Mouse (Mus musculus): ENCODE results near the gene Xpr1.

Gene Xpr1

DNA sequence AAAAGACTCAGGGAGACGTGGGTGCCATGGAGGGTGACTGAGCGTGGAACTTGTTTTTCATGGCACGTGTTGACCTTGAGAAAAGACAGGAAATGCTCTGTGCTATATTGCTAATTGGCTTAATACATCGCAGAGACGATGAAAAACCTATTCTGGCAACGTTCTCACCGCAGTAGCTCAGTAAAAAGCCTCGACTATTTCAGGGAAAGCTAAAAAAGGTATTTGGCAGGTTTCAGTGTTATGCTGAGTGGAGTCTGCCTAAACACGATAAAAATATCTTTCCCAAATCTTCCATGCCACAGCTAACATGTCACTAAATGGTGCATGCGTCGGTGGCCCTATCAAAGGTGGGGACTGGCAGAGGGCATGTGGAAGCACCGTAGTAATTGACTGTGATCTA lies 164.1 kb downstream of the Xpr1 start:
- DNase-seq (ENCODE audit: low read depth, low spot score) = no peak

DNA sequence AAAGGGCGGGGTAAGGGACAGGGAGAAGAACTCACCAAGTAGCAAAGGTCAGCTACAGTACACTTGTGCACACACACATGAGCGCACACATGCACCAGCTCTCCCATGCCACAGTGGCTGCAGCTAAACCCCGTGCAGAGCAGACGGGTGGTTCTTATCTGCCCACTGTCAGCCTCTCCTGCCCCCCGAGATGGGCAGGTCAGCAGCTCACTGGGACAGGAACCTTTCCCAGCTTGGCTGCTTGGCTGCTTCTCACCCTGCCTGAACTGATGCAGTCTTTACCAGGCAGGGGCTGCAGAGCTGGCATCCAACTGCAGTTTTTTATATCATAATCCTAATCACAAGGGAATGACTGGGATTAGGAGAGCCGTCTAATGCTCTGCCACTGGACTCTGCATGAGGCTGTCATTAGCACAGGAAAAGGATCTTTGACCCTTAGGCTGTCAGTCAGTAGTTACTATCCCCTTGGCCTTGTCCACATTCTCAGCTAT lies 164.5 kb downstream of the Xpr1 start:
- DNase-seq (ENCODE audit: low read depth, low spot score) = no peak

GRCm38 (mm10) chr1:155251596-155251995 lies 165.6 kb downstream of the Xpr1 start:
- no peak for DNase-seq (ENCODE audit: low read depth, low spot score)

DNA sequence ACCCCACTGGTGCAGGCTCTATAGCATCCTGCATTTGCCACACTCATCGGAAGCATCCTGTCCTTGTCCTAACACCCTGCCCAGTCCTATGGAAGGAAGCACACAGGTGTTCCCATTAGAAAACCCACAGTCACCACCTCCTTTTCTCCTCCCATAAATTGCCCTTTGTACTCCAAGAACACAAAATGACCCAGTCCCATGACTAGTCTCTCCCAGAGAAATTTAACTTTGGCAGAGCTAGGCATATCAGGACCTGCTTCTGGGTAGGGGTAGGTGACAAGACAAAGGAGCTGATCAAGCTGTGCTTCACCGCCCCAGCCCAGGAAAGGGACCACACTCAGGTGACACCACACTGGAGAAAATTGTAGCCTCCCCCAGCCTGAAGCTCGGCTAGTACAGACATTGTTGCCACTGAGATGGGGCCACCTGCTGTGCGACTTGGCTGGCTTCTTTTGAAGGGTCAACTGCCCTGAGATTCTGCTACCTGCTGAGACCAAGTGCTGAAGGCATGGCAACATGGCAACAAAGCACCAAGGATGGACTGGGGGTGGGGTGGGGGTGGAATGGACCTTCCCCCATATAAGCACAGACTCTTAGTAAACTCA lies 166.6 kb downstream of the Xpr1 start:
- DNase-seq (ENCODE audit: low read depth, low spot score) = no peak

GRCm38 (mm10) chr1:155249896-155250295 lies 167.3 kb downstream of the Xpr1 start:
- DNase-seq (ENCODE audit: low read depth, low spot score) = no peak

- DNase-seq (ENCODE audit: low read depth, low spot score) = no peak
Observed at GRCm38 (mm10) chr1:155248041-155248440, 169.2 kb downstream of the Xpr1 start.

- no peak for DNase-seq (ENCODE audit: low read depth, low spot score)
Observed at GRCm38 (mm10) chr1:155247441-155247840, 169.8 kb downstream of the Xpr1 start.

DNA sequence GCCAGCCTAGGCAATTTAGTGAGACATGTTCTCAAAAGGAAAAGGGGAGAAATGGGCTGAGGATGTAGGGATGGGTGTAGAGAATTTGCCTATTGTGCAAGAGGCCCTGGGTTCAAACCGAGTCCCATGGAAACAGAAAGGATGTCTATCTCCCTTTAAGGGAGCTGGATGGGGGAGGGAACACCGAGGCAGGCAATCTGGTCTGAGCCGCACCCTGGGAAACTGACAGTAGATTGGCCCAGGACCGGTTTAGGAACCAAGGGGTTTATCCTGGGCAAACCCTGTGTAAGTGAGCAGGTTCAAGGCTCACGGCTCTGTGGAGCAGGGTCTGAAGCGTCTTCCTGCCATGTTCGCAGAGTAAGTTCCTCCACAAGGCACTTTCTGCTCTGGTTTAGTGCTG lies 171.7 kb downstream of the Xpr1 start:
- no peak for DNase-seq (ENCODE audit: low read depth, low spot score)

GRCm38 (mm10) chr1:155244771-155245211 lies 172.4 kb downstream of the Xpr1 start:
- DNase-seq (ENCODE audit: low read depth, low spot score) = no peak

- no peak for DNase-seq (ENCODE audit: low read depth, low spot score)
Observed at GRCm38 (mm10) chr1:155243797-155244770, 173.1 kb downstream of the Xpr1 start, which contains the start of gene BC034090. BC034090 (minus strand) TSS chr1:155244444.

DNA sequence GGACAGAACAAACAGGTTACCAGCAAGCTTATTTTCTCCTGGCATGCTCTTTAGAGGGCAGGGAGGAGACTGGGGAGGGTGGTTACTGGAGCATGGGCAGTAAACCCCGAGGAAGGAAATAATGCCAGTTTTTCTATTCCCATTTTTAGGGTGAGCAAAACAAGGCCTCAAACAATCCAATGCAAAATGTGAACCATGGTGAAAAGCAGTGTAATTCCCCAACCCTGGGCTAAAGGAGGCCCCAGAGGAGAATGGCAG lies 174.8 kb downstream of the Xpr1 start:
- no peak for DNase-seq (ENCODE audit: low read depth, low spot score)

GRCm38 (mm10) chr1:155241701-155242487 lies 175.3 kb downstream of the Xpr1 start:
- DNase-seq (ENCODE audit: low read depth, low spot score) = no peak

DNA sequence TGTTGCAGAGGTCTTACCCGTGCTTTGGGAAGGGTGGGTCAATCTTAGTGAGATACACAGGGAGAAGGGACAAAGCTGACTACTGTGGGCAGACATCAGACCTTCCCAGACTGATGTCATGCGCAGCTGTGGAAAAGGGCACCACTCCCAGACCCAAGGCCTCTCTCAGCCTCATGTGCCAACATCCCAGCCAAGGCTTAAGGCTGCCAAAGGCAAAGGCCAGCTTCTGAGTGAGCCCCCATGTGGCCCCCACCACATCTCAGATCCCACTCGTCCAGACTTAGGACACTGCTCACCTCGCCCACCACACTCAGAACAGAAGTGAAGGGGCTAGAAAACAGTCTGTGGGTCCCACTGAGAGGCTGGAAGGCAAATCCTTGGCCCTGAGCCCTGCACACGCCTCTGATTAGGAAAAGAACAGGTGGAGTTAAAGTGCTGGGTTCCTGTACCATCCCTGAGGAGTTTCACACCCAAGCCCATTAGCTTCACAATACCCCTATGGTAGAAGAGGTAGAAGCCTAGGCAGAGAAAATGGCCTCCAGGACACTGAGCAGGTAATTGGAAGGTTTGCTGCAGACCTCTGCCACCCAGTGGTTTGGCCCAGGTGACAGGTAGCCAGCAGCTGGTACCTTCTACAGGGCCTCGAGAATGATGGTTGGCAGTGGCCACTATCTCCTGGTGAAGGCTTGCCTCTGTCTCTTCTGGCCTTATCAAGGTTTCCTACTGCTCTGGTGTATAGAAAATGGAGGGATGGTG lies 177.1 kb downstream of the Xpr1 start:
- DNase-seq (ENCODE audit: low read depth, low spot score) = peak; percentile 48

GRCm38 (mm10) chr1:155239169-155239568 lies 178.0 kb downstream of the Xpr1 start:
- DNase-seq (ENCODE audit: low read depth, low spot score) = no peak

DNA sequence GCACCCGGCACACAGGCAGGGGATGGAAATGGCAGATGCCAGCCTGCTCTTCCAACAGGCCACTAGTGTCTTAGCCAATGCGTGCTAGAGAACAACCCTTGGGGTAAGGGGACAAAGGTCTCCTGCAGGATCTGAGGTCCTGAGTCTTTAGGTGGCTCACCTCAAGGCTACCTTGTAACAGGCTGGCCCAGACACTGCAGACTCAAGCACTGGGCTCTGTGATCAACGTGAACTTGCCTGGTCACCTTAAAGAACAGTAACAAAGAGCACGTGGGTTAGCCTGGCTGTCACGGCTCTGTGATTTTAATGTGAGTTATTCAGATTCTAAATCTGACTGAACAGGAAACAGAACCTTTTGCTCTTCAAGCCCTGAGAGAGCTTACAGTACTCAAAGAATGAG lies 179.1 kb downstream of the Xpr1 start:
- no peak for DNase-seq (ENCODE audit: low read depth, low spot score)

DNA sequence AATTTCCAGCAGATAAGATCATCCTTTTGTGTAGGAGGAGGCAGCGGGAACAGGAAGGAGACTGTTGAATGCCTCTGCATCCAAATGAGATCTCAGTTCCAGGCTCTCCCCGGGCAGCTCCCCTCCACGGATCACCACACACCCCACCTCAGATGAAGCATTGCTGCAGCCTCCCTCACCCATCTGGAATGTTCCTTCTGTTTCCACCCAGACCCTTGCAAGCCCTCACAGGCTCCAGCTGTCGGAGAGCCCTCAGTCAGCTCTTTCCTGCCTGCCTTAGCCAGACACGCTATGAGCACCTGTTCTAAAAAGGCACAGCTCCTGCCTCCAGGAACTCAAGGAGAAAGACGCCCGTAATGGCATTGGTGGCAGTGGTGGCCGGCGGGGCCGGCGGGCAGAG lies 179.8 kb downstream of the Xpr1 start:
- DNase-seq (ENCODE audit: low read depth, low spot score) = no peak

DNA sequence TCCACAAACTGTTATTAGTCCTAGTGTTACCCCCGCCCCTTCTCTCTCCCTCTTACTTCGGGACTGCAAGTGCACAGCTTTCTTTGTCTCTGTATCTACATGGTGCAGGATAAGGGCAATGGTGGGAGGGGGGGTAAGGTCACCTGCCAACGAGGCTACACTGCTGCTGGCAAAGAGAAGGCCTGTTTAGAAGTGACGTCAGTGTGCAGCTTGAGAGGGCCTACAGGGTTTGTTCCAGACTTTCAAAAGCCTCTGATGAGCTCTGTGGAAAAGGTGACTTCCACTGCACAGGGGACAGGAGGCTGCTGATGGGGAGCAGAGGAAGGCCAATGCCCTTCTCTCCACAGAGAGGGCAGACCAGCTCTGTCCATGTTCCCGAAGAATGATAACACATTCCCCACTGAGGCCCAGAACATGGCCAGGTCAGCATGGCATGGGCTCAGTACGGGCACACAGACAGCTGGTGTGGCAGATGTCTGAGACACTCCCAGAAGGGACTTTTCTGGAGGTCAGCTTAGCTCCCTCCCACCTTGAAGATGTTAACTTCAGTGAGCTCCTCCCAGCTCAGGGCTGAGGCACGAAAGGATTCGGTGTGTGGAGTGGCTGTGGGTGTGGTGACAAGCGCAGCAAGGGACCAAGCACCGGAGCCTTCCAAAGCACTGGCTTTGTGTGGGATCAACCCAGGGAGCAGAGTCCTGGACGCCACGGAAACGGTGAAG lies 180.8 kb downstream of the Xpr1 start:
- DNase-seq (ENCODE audit: low read depth, low spot score) = no peak

GRCm38 (mm10) chr1:155235641-155236040 lies 181.6 kb downstream of the Xpr1 start:
- no peak for DNase-seq (ENCODE audit: low read depth, low spot score)

GRCm38 (mm10) chr1:155233931-155234607 lies 183.1 kb downstream of the Xpr1 start:
- peak; percentile 75 for DNase-seq (ENCODE audit: low read depth, low spot score)

GRCm38 (mm10) chr1:155233378-155233777 lies 183.8 kb downstream of the Xpr1 start:
- DNase-seq (ENCODE audit: low read depth, low spot score) = no peak
